Mouse (Mus musculus): ENCODE measurements around the gene Snx17. TPM values are rescaled to one million over a fixed set of nuclear protein-coding genes. Genes with fewer than 3 reads are reported as not detected.

Snx17 gene
- polyA plus RNA-seq, 1 experiment = 56.9 TPM

DNA sequence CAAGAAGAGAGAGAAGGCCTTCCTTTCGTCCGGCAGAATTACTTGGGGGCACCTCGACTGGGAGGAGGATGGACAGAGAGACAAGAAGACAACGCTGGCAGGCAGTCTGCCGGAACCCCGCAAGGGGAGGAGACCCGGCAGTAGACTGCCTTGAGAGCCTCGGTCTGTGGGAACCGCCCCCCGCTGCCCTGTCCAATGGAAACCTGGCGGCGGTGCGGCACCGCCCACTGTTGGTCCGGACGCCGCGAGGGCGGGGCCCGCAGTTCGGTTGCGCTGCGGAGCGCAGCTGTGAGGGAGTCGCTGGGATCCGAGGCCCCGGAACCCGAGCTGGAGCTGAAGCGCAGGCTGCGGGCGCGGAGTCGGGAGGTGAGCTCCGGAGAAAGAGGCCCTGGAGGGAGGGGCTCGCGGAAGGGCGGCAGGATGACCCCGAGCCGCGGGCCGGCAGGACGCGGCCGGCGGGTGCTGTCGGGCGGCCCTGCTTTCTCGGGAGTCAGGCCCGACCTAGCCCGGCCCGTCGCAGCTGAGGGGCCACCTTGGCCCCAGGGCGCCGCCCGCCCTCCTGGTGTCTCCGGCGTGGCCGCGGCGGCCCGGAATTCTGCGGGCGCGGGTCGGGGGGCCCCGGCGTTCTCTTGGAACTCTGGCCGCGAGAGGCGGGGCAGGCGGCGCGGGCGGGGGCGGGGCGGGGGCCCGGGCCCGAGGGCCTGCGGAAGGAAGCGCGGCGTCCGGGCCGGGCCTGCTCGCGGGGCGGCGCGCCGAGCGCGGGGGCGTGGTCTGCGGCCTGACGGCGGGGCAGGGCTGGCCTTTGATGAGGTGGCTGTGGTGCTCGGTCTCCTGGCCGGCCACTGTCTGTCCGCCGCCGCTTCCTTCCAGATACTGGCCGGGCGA lies 47.9 kb downstream of the Snx17 start, which contains the start of the genes Nrbp1 and Gm9970:
Gene Nrbp1, plus strand, starts transcription at position 228 of the 885 bp plus-strand sequence.
Gene Gm9970, minus strand, starts transcription at position 596 of the 885 bp plus-strand sequence.
- peak within 1 kb of the TSS; percentile 80 for H3K4me3 ChIP-seq (ENCODE audit: low read depth, low read length)
- H3K27ac ChIP-seq (ENCODE audit: insufficient read depth, low read depth, low read length) = peak within 1 kb of the TSS; percentile 90
- no peaks in the 10 kb centered on the region for H3K4me1 ChIP-seq (ENCODE audit: control insufficient read depth, insufficient read depth, insufficient read length, low read length)
- under 1% methylated on average over 96 of the region's 103 CpGs for WGBS
- TF ChIP-seq POLR2A (IDR thresholded peaks at IDR 0.05; ENCODE audit: low read depth, low read length) (peak; percentile 95), CTCF (IDR thresholded peaks at IDR 0.05; ENCODE audit: extremely low read depth, insufficient read length, insufficient replicate concordance, low read depth, low read length) (no peak)
- no peaks in the 10 kb centered on the region for H3K27me3 ChIP-seq (ENCODE audit: control insufficient read depth, insufficient read depth, low read length)
- H3K36me3 ChIP-seq (ENCODE audit: control insufficient read depth, insufficient read depth, low read length) = peaks cover 18% of the 10 kb centered on the region

DNA sequence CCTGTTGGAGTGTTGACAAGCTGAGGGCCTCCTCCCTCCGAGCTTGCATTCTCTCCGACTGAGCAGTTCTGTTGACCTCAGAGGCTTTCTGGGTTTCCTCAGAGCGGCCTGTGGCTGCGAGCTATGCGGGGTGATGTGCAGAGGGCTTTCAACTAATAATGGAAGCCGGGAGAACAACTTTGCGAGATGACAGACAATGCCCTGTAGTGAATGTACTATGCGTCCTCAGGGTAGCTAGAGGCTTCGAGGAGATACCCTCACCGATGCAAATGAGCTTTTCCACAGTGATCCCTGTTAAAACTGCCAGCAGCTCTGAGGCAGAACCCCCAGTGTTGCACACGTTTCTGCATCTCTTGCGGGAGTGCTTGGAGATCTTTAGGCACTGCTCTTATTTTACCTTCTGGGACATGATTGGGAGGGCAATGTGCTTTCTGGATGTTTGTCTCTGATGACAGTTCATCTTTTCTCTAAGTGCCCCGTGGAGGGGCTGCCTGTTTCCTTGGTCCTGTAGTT lies 48.6 kb downstream of the Snx17 start:
- Histone ChIP-seq H3K27me3 (ENCODE audit: control insufficient read depth, insufficient read depth, low read length) (no peaks in the 10 kb centered on the region), H3K4me1 (ENCODE audit: control insufficient read depth, insufficient read depth, insufficient read length, low read length) (no peaks in the 10 kb centered on the region), H3K27ac (ENCODE audit: insufficient read depth, low read depth, low read length) (peak overlapping the region; percentile 34), H3K4me3 (ENCODE audit: low read depth, low read length) (peak overlapping the region; percentile 71), H3K36me3 (ENCODE audit: control insufficient read depth, insufficient read depth, low read length) (peaks cover 25% of the 10 kb centered on the region)
- no peak for TF ChIP-seq POLR2A (IDR thresholded peaks at IDR 0.05; ENCODE audit: low read depth, low read length)
- no peak for TF ChIP-seq CTCF (IDR thresholded peaks at IDR 0.05; ENCODE audit: extremely low read depth, insufficient read length, insufficient replicate concordance, low read depth, low read length)
- under 1% methylated on average over 13 of the region's 13 CpGs for WGBS

DNA sequence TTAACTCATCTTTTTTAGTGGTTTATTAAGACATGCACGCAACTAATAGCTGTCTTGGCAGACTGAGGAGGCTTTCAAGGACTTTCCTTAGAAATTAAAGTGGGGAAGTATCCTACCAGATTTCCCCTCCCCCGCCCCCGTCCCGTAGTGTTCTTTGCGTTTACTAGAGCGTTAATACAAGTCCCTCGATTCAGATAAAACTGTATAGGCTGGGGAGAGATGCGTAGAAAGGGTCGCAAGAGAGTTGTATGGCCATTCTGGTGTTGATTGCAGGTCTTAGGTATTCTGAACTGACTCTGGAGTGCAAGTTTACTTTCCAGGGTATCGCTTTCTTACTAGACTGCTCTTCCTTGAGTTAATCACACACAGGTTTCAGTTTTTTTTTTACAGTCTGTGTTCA lies 49.2 kb downstream of the Snx17 start:
- H3K4me3 ChIP-seq (ENCODE audit: low read depth, low read length) = no peak overlapping the region
- TF ChIP-seq POLR2A (IDR thresholded peaks at IDR 0.05; ENCODE audit: low read depth, low read length) (no peak), CTCF (IDR thresholded peaks at IDR 0.05; ENCODE audit: extremely low read depth, insufficient read length, insufficient replicate concordance, low read depth, low read length) (no peak)
- no peaks in the 10 kb centered on the region for H3K27me3 ChIP-seq (ENCODE audit: control insufficient read depth, insufficient read depth, low read length)
- peaks cover 30% of the 10 kb centered on the region for H3K36me3 ChIP-seq (ENCODE audit: control insufficient read depth, insufficient read depth, low read length)
- no peak overlapping the region for H3K27ac ChIP-seq (ENCODE audit: insufficient read depth, low read depth, low read length)
- 11% methylated on average over 10 of the region's 10 CpGs for WGBS
- H3K4me1 ChIP-seq (ENCODE audit: control insufficient read depth, insufficient read depth, insufficient read length, low read length) = no peaks in the 10 kb centered on the region

Other genes starting within 250 kb of the Snx17 start
- 219 and 481 TPM in 2 replicates for gene Cgref1, start 247.6 kb upstream of the Snx17 start, polyA plus RNA-seq (2012; rRNA removed)
- 249 and 335 TPM in 2 replicates for gene Preb, start 232.9 kb upstream of the Snx17 start, polyA plus RNA-seq (2012; rRNA removed)
- 0.44 and 2.0 TPM in 2 replicates for gene Tcf23, start 224.6 kb upstream of the Snx17 start, polyA plus RNA-seq (2012; rRNA removed)
- 29.3 and 51.4 TPM in 2 replicates for gene Atraid, start 144.9 kb upstream of the Snx17 start, polyA plus RNA-seq (2012; rRNA removed)
- gene Slc5a6, start 144.3 kb upstream of the Snx17 start, polyA plus RNA-seq (2012; rRNA removed) = 14.5 and 75.0 TPM in 2 replicates
- 15.4 and 17.5 TPM in 2 replicates for gene Cad, start 138.4 kb upstream of the Snx17 start, polyA plus RNA-seq (2012; rRNA removed)
- gene Dnajc5g, start 86.9 kb upstream of the Snx17 start, polyA plus RNA-seq (2012; rRNA removed) = not detected in 2 replicates
- gene Slc30a3, start 85.0 kb upstream of the Snx17 start, polyA plus RNA-seq (2012; rRNA removed) = 0.15 and 0.17 TPM in 2 replicates
- gene Trim54, start 76.5 kb upstream of the Snx17 start, polyA plus RNA-seq (2012; rRNA removed) = not detected in 2 replicates
- not detected in 2 replicates for gene Ucn, start 54.4 kb upstream of the Snx17 start, polyA plus RNA-seq (2012; rRNA removed)
- 29.1 and 33.2 TPM in 2 replicates for gene Mpv17, start 39.0 kb upstream of the Snx17 start, polyA plus RNA-seq (2012; rRNA removed)
- gene Gm29609, start 13.3 kb upstream of the Snx17 start, polyA plus RNA-seq (2012; rRNA removed) = 0.98 and 4.1 TPM in 2 replicates
- gene Gtf3c2, start 13.1 kb upstream of the Snx17 start, polyA plus RNA-seq (2012; rRNA removed) = 16.3 and 21.9 TPM in 2 replicates
- gene Eif2b4, start 203 bp downstream of the Snx17 start, polyA plus RNA-seq (2012; rRNA removed) = 30.6 and 43.2 TPM in 2 replicates
- gene Zfp513, start 9.1 kb downstream of the Snx17 start, polyA plus RNA-seq (2012; rRNA removed) = 29.0 and 65.0 TPM in 2 replicates
- gene Ppm1g, start 27.5 kb downstream of the Snx17 start, polyA plus RNA-seq (2012; rRNA removed) = 39.3 and 67.7 TPM in 2 replicates
- 98.0 and 232 TPM in 2 replicates for gene Nrbp1, start 47.6 kb downstream of the Snx17 start, polyA plus RNA-seq (2012; rRNA removed)
- gene Gm9970, start 48.0 kb downstream of the Snx17 start, polyA plus RNA-seq (2012; rRNA removed) = 0.82 TPM in 1 of 2 replicates, not detected in the other
- 122 and 205 TPM in 2 replicates for gene Krtcap3, start 58.5 kb downstream of the Snx17 start, polyA plus RNA-seq (2012; rRNA removed)
- gene Ift172, start 97.9 kb downstream of the Snx17 start, polyA plus RNA-seq (2012; rRNA removed) = 18.1 and 20.9 TPM in 2 replicates
- gene Fndc4, start 102.9 kb downstream of the Snx17 start, polyA plus RNA-seq (2012; rRNA removed) = 1.7 and 1.8 TPM in 2 replicates
- 0.05 TPM in 1 of 2 replicates, not detected in the other for gene Gckr, start 104.2 kb downstream of the Snx17 start, polyA plus RNA-seq (2012; rRNA removed)